Mouse (Mus musculus): ENCODE measurements around the gene Cers3. TPM values are rescaled to one million over a fixed set of nuclear protein-coding genes. Genes with fewer than 3 reads are reported as not detected.

The Cers3 gene
- polyA plus RNA-seq, 1 experiment from 2014 or later, result 1.1 TPM

GRCm38 (mm10) chr7:66830803-66831202 is 87.5 kb downstream of the Cers3 start:
- Histone ChIP-seq H3K4me3 (ENCODE audit: low read depth, low read length) (no peak overlapping the region), H3K27me3 (ENCODE audit: control insufficient read depth, insufficient read depth, low read length) (no peaks in the 10 kb centered on the region), H3K36me3 (ENCODE audit: control insufficient read depth, insufficient read depth, low read length) (no peaks in the 10 kb centered on the region), H3K27ac (replicated peaks; ENCODE audit: low read depth, low read length) (no peak overlapping the region), H3K9me3 (ENCODE audit: control insufficient read depth, low read length) (no peaks in the 10 kb centered on the region), H3K9ac (ENCODE audit: low read length) (no peak overlapping the region), H3K4me1 (ENCODE audit: control insufficient read depth, insufficient read depth, low read length) (no peaks in the 10 kb centered on the region), H3K4me2 (ENCODE audit: low read depth, severe bottlenecking) (no peak overlapping the region)
- ATAC-seq (ENCODE audit: insufficient number of reproducible peaks, low FRiP score, low TSS enrichment, low read depth) (no peak), DNase-seq (ENCODE audit: low spot score) (no peak)
- WGBS, result 85% methylated on average over 5 of the region's 5 CpGs

DNA sequence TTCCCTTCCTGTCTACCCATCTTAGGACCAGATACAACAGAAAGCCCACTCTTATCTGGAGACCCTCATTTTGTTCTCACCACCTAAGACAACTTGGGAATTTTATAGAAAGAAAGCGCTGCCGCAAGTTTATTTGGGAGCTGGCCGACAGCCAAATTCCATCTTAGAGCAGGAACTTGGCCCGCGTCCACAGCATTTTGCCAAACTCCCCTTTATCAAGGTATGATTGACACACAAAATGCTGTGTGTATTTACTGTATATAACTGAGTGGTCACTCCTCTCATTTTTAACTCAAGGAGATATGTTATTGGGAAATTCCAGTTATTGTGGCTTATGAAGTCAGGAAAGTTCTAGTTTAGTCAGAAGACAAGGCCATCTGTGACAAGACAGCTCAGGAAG is 88.0 kb downstream of the Cers3 start:
- no peaks in the 10 kb centered on the region for H3K27me3 ChIP-seq (ENCODE audit: control insufficient read depth, insufficient read depth, low read length)
- H3K4me1 ChIP-seq (ENCODE audit: control insufficient read depth, insufficient read depth, low read length), result no peaks in the 10 kb centered on the region
- H3K4me3 ChIP-seq (ENCODE audit: low read depth, low read length), result no peak overlapping the region
- H3K36me3 ChIP-seq (ENCODE audit: control insufficient read depth, insufficient read depth, low read length), result no peaks in the 10 kb centered on the region
- no peak for ATAC-seq (ENCODE audit: insufficient number of reproducible peaks, low FRiP score, low TSS enrichment, low read depth)
- no peak overlapping the region for H3K9ac ChIP-seq (ENCODE audit: low read length)
- 81% methylated on average over 5 of the region's 5 CpGs for WGBS
- no peak overlapping the region for H3K4me2 ChIP-seq (ENCODE audit: low read depth, severe bottlenecking)
- H3K9me3 ChIP-seq (ENCODE audit: control insufficient read depth, low read length), result no peaks in the 10 kb centered on the region
- H3K27ac ChIP-seq (replicated peaks; ENCODE audit: low read depth, low read length), result no peak overlapping the region
- no peak for DNase-seq (ENCODE audit: low spot score)

DNA sequence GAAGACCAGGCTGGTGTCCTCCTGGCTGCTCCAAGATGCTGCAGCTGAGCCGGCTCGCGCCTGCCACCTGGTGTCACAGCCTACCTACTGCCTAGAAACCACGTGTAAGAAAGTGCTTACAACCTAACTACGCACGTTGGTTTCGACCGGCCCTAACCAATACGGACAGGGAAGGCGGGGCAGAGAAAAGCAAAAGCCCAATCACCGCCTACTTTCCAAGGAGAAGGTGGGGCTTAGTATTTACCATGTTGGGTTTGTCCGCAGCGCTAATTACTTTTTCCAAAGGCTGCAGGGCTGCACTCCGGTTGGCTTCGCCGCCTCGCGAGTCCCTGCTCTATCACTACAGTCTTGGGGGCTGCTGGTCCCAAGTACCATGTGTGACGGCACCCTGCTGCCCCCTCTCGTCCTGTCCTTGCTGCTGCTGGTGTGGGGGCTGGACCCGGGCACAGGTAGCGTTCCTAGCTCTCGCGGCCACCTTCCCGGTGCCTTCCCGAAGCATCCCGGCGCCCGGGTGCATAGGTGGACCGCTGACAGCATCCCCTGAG is 96.2 kb downstream of the Cers3 start, which contains the start of gene Adamts17:
Adamts17 (plus strand) TSS at position 273 of the 545 bp plus-strand sequence.
- H3K4me3 ChIP-seq (ENCODE audit: low read depth, low read length), result peak within 1 kb of the TSS; percentile 67
- H3K9me3 ChIP-seq (ENCODE audit: control insufficient read depth, low read length), result no peaks in the 10 kb centered on the region
- H3K27ac ChIP-seq (replicated peaks; ENCODE audit: low read depth, low read length), result no peak within 1 kb of the TSS
- ATAC-seq (ENCODE audit: insufficient number of reproducible peaks, low FRiP score, low TSS enrichment, low read depth), result peak; percentile 96
- peak within 1 kb of the TSS; percentile 65 for H3K9ac ChIP-seq (ENCODE audit: low read length)
- peak within 1 kb of the TSS; percentile 100 for H3K4me2 ChIP-seq (ENCODE audit: low read depth, severe bottlenecking)
- peaks cover 11% of the 10 kb centered on the region; the same call in 1 of the 2 replicates for H3K4me1 ChIP-seq (ENCODE audit: control insufficient read depth, insufficient read depth, low read length)
- no peaks in the 10 kb centered on the region for H3K36me3 ChIP-seq (ENCODE audit: control insufficient read depth, insufficient read depth, low read length)
- no peaks in the 10 kb centered on the region for H3K27me3 ChIP-seq (ENCODE audit: control insufficient read depth, insufficient read depth, low read length)
- WGBS, result under 1% methylated on average over 30 of the region's 30 CpGs
- DNase-seq (ENCODE audit: low spot score), result peak; percentile 95

DNA sequence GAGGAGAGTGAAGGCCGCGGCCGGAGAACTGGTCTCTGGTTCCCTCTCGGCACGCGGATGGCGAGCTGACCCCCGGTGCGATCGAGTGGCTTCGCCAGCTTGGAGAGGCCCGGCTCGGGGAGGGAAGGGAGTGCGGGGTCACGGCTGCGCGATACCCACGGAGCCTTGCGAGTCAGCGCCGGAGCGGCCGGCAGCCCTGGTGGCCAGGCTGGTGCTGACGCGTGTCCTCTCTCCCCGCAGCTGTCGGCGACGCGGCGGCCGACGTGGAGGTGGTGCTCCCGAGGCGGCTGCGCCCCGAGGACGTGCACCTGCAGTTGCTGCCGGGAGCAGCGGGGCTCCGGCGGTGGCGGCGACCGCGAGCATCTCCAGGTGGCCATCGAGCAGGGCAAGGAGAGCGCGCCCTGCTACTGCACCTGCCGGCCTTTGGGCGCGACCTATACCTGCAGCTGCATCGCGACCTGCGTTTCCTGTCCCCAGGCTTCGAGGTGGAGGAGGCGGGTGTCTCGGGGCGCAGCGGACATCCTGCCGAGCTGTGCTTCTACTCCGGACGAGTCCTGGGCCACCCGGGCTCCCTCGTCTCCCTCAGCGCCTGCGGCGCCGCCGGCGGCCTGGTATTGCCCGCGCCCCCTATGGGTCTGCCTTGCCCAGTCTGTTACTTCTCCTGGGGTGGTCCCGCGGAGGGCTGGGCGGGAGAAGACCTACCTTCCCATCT is 96.9 kb downstream of the Cers3 start:
- Histone ChIP-seq H3K27ac (replicated peaks; ENCODE audit: low read depth, low read length) (no peak overlapping the region), H3K4me1 (ENCODE audit: control insufficient read depth, insufficient read depth, low read length) (peaks cover 11% of the 10 kb centered on the region; the same call in 1 of the 2 replicates), H3K9me3 (ENCODE audit: control insufficient read depth, low read length) (no peaks in the 10 kb centered on the region), H3K27me3 (ENCODE audit: control insufficient read depth, insufficient read depth, low read length) (no peaks in the 10 kb centered on the region), H3K4me2 (ENCODE audit: low read depth, severe bottlenecking) (peak overlapping the region; percentile 100), H3K4me3 (ENCODE audit: low read depth, low read length) (peak overlapping the region; percentile 67), H3K36me3 (ENCODE audit: control insufficient read depth, insufficient read depth, low read length) (no peaks in the 10 kb centered on the region), H3K9ac (ENCODE audit: low read length) (peak overlapping the region; percentile 65)
- WGBS, result under 1% methylated on average over 72 of the region's 76 CpGs
- DNase-seq (ENCODE audit: low spot score), result peak; percentile 75
- ATAC-seq (ENCODE audit: insufficient number of reproducible peaks, low FRiP score, low TSS enrichment, low read depth), result peak; percentile 24; the same call in 1 of the 2 replicates

DNA sequence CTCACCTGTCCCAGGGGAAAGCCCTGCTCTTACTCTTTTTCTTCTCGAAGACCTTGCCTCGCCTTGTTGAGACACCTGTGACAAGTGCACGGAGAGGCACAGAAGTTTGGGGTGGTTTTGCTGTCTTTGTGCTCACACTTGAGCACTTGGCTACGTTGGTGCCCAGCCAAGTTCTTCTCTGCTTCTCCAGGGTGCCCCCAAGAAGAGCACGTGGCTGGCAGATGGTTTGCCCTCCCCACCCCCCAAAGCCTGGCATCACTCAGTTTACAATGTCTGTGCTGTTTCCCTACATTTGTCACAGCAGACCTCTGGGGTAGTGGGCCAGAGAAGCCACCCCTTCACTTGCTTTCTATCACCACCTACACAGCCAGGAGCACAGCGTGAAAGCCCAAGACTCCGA is 97.9 kb downstream of the Cers3 start:
- no peak for ATAC-seq (ENCODE audit: insufficient number of reproducible peaks, low FRiP score, low TSS enrichment, low read depth)

DNA sequence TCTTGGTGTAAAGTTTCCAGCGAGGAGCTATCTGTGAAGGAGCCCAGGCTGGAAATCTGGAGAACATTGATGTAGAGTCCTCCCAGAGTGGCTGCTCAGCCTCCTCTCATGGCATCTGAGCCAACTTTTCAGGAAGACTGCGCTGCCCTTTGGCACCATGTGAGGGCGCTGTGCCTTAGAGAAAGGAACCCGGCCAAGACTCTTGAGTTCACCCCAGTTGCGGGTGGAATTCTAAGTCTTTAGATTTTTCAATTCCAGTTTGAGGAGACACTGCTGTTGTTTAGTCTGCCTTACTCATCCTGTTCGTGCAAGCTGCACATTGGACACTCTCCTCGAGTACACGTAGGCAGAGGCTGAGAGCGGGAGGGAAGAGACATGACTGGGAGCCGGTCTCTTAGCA is 98.7 kb downstream of the Cers3 start:
- DNase-seq (ENCODE audit: low spot score), result peak; percentile 86
- WGBS, result 54% methylated on average over 10 of the region's 10 CpGs
- ATAC-seq (ENCODE audit: insufficient number of reproducible peaks, low FRiP score, low TSS enrichment, low read depth), result no peak
- H3K9me3 ChIP-seq (ENCODE audit: control insufficient read depth, low read length), result no peaks in the 10 kb centered on the region
- H3K4me1 ChIP-seq (ENCODE audit: control insufficient read depth, insufficient read depth, low read length), result peaks cover 15% of the 10 kb centered on the region; the same call in 1 of the 2 replicates
- no peak overlapping the region for H3K4me3 ChIP-seq (ENCODE audit: low read depth, low read length)
- H3K4me2 ChIP-seq (ENCODE audit: low read depth, severe bottlenecking), result peak overlapping the region; percentile 100; the same call in 1 of the 2 replicates
- H3K27me3 ChIP-seq (ENCODE audit: control insufficient read depth, insufficient read depth, low read length), result no peaks in the 10 kb centered on the region
- H3K9ac ChIP-seq (ENCODE audit: low read length), result no peak overlapping the region
- no peaks in the 10 kb centered on the region for H3K36me3 ChIP-seq (ENCODE audit: control insufficient read depth, insufficient read depth, low read length)
- no peak overlapping the region for H3K27ac ChIP-seq (replicated peaks; ENCODE audit: low read depth, low read length)

More for the DNA sequence above, 97.9 kb downstream of the Cers3 start:
- Histone ChIP-seq H3K9me3 (ENCODE audit: control insufficient read depth, low read length) (no peaks in the 10 kb centered on the region), H3K27me3 (ENCODE audit: control insufficient read depth, insufficient read depth, low read length) (no peaks in the 10 kb centered on the region), H3K27ac (replicated peaks; ENCODE audit: low read depth, low read length) (no peak overlapping the region), H3K4me2 (ENCODE audit: low read depth, severe bottlenecking) (peak overlapping the region; percentile 100), H3K36me3 (ENCODE audit: control insufficient read depth, insufficient read depth, low read length) (no peaks in the 10 kb centered on the region), H3K4me1 (ENCODE audit: control insufficient read depth, insufficient read depth, low read length) (peaks cover 14% of the 10 kb centered on the region; the same call in 1 of the 2 replicates), H3K9ac (ENCODE audit: low read length) (no peak overlapping the region), H3K4me3 (ENCODE audit: low read depth, low read length) (peak overlapping the region; percentile 67)
- DNase-seq (ENCODE audit: low spot score), result no peak
- 83% methylated on average over 7 of the region's 7 CpGs for WGBS

DNA sequence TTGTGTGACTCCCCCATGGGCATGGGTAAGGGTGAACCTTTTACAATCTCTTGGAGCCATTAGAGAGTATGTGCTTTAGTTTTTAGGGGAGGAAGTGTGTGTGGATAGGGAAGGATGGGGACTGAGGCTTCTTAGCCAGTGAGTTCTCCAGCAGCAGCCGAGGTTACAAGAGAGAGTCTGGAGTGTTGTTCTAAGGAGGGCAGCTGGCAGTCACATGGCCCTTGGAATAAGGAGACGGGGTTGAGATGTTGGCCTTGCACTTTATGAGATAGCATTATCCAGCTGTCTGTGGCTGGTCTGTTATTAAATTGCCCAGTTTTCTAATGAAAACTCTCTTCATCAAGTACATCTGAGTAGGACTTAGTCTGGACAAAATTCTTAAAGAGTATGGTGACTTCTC is 100.5 kb downstream of the Cers3 start:
- ATAC-seq (ENCODE audit: insufficient number of reproducible peaks, low FRiP score, low TSS enrichment, low read depth) (no peak), DNase-seq (ENCODE audit: low spot score) (no peak)
- WGBS, result 74% methylated on average over 2 of the region's 2 CpGs

DNA sequence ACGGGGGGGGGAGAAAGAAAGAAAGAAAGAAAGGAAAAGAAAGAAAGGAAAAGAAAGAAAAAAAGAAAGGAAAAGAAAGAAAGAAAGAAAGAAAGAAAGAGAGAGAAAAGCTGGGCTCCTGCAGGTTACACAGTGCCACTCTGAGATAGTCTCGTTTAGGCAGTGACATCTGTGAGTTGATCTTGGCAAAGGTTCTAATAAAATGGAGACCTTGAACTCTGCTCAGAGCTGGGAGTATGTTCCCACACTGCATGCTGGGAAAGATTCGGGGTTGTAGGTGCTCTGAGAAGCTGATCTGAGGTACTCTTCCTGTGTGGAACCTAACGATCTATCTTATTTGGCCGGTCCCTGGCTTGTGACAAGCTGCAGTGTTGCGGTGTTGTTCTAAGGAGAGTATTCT is 103.3 kb downstream of the Cers3 start:
- Histone ChIP-seq H3K4me3 (ENCODE audit: low read depth, low read length) (no peak overlapping the region), H3K9me3 (ENCODE audit: control insufficient read depth, low read length) (no peaks in the 10 kb centered on the region), H3K27ac (replicated peaks; ENCODE audit: low read depth, low read length) (no peak overlapping the region), H3K4me2 (ENCODE audit: low read depth, severe bottlenecking) (no peak overlapping the region), H3K4me1 (ENCODE audit: control insufficient read depth, insufficient read depth, low read length) (peaks cover 16% of the 10 kb centered on the region; the same call in 1 of the 2 replicates), H3K9ac (ENCODE audit: low read length) (no peak overlapping the region), H3K36me3 (ENCODE audit: control insufficient read depth, insufficient read depth, low read length) (no peaks in the 10 kb centered on the region), H3K27me3 (ENCODE audit: control insufficient read depth, insufficient read depth, low read length) (no peaks in the 10 kb centered on the region)
- DNase-seq (ENCODE audit: low spot score) (no peak), ATAC-seq (ENCODE audit: insufficient number of reproducible peaks, low FRiP score, low TSS enrichment, low read depth) (no peak)
- 79% methylated on average over 6 of the region's 6 CpGs for WGBS

More for the DNA sequence above, 100.5 kb downstream of the Cers3 start:
- H3K9me3 ChIP-seq (ENCODE audit: control insufficient read depth, low read length), result no peaks in the 10 kb centered on the region
- no peak overlapping the region for H3K27ac ChIP-seq (replicated peaks; ENCODE audit: low read depth, low read length)
- H3K36me3 ChIP-seq (ENCODE audit: control insufficient read depth, insufficient read depth, low read length), result no peaks in the 10 kb centered on the region
- no peaks in the 10 kb centered on the region for H3K27me3 ChIP-seq (ENCODE audit: control insufficient read depth, insufficient read depth, low read length)
- H3K4me1 ChIP-seq (ENCODE audit: control insufficient read depth, insufficient read depth, low read length), result peaks cover 15% of the 10 kb centered on the region; the same call in 1 of the 2 replicates
- no peak overlapping the region for H3K4me2 ChIP-seq (ENCODE audit: low read depth, severe bottlenecking)
- no peak overlapping the region for H3K9ac ChIP-seq (ENCODE audit: low read length)
- H3K4me3 ChIP-seq (ENCODE audit: low read depth, low read length), result no peak overlapping the region
